Mouse (Mus musculus): ENCODE measurements at regions not wholly inside any gene's neighbourhood (a gene's known extent, or its start where the extent isn't known, plus 50 kb on each side); places are given as distances from the start of the nearest gene placed in this dataset.

DNA sequence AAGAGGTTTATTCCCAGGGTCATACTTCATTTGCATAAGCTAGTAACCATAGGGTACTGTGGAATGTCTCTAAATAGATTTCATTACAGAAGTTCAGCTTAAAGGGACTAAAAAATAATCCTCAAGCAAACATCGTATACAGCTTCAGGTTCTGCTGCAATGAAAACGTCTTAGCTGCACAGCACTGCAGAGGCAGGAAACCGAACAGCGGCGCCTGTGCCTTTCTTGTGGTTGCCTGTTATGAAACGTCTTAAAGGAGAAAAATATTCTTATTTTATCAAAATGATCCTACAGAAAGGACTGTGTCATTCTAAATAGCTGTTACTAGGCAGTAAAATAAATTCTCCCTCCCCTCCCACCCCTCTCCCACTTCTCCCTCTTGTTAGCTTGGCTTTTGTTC, 226.0 kb upstream of the Fam241a start:
- no peak for DNase-seq (ENCODE audit: low spot score)

DNA sequence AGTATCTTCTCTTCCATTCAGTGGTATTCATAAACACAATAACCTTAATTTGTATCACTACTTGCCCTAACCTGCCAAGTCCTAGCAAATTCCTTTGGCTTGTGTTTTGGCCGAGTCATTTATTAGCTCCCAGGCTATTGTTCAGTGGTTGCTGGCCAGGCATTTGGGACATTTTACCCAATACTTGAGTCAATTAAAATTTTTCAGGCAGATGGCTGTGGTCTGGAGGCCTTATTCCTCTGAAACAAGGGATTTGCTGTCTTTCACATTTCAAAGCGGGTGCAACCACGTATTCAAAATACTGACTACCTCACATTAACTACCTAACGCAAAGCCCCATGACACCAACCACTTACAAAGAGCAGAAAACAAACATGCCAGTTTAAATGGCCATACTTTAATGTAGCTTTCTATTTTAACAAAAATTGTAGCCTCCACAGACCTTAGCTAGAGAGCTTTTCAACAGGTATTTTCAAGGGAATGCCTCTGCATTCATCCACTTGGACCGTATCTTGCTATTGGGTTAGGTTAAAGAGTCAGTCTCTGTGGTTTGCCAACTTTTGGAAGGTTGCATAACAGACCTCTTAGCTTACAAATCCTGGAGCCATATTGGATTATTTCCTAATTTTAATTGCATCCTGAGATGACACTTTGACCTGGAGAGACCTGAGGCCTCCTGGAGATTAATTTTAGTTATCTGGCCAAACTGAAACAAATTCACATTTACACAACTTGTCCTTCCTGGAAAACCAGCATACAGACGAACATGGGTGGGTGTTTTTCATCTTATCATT, 224.7 kb upstream of the Fam241a start:
- no peak for DNase-seq (ENCODE audit: low spot score)

DNA sequence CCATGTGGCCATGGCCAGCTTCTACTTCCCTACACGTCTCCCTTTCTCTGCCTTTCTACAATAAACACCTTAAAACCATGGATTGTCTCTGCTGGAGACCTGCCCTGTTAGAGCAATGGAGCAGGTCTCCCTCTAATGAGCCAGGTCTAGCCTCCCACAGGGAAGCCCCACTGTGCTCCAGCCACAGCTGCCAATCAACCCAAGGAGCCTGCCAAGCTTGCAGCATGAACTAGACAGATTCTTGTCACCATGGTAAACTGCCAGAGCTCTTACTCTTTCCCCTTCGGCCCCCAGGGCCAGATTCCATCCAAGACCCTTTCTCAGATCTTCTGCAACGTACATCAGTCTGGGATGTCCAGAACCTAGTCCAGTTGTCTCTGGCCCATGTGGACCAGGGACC, 217.1 kb upstream of the Fam241a start:
- DNase-seq (ENCODE audit: low spot score) = no peak

DNA sequence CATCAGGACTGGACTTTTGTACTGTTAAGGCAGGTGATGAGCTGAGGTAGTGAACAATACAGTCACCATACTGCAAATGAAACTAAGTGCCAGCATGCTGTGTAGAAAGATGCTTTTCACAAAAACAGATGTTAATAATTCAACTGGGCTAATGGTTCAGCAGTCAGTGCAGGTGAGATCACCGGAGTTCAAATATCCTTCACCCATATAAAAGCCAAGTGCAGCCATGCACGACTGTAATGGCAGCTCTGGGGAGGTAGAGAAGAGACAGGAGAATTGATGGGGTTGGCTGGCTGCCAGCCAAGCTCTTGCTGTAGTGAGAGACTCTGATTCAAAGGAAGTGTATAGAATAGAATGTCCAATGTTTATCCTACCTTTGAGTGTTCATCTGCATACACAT, 214.3 kb upstream of the Fam241a start:
- no peak for DNase-seq (ENCODE audit: low spot score)

DNA sequence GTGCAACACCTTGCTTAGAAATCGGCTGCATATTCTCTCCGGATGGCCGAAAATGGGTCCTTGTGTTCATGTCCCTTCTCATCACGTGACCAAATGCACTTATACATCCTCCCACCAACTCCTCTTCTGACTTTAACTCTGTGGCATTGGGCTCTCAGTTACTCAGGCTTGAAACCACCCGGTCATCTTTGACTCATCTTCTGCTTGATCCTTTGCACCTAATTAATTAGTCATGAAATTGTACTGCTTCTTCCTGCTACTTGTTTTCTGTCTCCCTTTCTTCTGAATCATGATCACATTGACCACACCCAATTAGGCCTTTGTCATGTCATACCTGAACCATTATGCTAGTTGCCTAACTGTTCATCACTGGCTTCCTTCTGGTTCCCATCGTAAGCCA, 208.4 kb upstream of the Fam241a start:
- no peak for DNase-seq (ENCODE audit: low spot score)

DNA sequence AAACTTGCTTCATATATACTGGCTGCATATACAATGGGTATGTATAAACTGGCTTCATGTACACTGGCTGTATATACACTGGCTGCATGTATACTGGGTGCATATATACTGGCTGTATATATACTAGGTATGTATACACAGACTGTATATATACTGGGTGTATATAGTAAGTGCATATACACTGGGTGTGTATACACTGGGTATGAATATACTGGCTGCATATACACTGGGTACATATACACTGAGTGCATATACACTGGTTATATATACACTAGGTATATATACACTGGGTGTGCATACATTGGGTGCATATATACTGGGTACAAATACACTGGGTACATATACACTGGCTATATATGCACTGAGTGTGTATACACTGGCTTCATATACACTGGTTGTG, 196.9 kb upstream of the Fam241a start:
- DNase-seq (ENCODE audit: low spot score) = no peak

DNA sequence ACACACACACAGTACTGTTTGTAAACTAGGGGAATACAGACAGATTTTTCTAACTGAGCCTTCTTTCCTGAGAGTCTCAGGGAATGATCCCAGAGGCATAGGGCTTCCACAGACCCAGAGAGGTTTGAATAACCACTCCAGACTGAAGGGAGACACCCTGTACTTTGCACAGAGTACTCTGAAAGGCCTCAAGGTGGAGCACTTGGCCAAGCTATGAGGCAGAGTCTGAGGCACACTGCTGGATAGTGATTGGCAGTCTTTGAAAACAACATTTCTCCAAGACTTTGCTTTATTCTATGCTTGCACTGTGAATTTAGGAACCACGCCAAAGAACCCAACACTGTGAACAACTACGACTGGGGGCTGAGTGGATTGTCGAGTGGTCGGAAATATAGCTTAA, 192.1 kb upstream of the Fam241a start:
- DNase-seq (ENCODE audit: low spot score) = peak; percentile 80

DNA sequence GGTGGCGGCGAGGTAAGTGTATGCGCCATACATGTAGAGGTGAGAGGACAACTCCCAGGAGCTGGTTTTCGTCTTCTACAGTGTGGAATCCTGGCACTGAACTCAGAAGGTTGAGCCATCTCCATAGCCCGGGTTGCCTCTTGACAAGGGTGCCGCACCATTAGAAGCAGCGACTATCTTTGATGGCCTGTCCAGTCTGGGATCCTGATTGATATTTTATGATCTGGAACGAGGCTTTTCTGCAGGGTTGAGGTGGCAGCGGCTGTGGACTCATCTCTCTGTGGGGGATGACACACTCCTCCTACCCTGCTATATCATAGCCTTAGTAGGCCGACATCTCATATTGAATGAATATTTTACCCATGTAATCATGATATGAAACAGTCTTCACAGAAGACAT, 191.0 kb upstream of the Fam241a start:
- DNase-seq (ENCODE audit: low spot score) = no peak

DNA sequence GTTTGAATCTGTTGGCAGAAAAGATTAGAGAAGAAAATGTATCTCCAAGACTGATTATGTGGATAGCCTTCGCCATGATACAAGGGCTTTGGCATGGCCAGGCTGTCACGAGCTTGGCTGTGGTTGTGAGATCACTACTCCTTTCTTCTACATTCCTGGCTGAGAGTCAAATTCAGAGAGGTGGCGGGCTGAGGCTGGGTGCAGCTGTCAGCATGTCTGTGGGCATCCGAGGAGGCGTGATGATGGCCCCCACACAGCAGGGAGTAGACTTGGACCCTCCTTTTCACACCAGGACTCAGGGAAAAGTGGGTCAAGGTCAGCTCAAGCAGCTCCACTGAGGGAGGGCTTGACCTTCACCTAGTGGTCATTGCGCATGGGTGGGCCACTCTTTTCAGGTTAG, 186.3 kb upstream of the Fam241a start:
- no peak for DNase-seq (ENCODE audit: low spot score)

DNA sequence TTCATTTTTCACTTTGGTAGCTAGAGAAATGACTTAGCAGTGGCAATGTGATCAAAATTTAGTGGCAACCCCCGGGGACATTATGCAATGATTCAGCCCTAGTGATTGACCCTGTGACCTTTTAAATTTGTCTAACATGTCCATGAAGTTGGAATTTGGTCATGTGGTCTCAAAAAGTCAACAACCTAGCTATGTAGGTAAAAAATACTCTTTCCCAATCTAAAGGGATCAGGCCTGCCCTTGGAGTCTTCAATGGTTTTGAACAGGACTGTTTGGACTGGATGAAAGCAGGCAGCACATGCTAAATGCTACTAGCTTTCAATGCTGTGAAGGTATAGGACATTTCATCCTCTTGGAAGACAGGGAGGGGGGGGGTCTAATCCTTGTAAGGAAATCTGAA, 185.3 kb upstream of the Fam241a start:
- no peak for DNase-seq (ENCODE audit: low spot score)

DNA sequence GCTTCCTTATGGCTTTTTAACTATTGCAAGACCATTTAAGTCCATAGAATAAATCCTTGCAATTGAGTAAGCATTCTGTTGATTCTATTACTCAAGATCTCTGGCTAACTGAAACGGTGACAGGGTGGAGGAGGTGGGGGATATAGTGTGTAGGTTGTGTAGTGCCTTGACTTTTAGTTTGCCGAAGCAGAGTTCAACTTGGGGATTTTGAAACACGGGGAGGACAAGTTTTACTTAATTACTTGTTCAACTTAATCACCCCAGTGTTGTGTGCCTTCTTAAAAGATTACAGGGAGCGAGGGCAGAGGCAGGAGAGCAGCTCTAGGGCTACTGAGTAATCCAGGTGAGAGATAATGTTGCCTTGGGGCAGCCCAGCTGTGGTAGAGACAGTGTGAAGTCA, 171.7 kb upstream of the Fam241a start:
- no peak for DNase-seq (ENCODE audit: low spot score)

DNA sequence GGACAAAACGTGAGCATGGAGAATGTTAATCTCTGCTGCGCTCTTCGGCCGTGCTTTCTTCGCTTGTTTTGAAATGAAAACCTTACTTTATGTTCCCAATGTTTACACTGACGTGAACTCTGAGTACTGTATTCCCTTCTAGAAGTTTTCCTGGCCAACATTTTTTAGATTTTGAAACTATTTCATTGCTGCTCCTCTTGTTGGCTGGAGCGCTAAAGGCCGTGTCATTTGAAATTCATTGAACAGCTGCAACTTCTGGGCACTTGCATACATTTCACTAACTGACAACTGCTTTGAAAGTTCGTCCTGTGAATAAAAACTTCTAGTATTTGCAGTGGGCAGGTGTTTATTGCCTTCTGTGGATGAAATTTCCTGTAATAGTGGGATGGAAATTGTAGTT, 157.9 kb upstream of the Fam241a start:
- DNase-seq (ENCODE audit: low spot score) = no peak

DNA sequence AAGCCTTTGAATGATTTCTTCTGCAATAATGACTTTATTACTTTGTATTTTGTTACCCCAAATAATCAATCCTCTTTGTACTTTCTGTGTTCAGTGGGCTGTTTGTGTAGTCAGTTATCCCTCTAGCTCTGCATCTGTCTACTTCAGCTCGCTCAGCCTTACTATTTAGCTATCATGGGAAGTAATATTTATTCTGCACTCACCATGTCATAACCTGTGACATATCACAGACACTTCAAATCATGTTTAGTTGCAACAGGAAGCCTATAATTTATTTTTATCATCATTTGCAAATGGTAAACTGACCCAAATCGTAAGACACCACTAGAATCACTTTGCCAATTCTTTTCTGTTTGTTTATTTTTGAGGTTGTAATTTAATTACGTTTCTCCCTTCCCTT, 147.6 kb upstream of the Fam241a start:
- no peak for DNase-seq (ENCODE audit: low spot score)

DNA sequence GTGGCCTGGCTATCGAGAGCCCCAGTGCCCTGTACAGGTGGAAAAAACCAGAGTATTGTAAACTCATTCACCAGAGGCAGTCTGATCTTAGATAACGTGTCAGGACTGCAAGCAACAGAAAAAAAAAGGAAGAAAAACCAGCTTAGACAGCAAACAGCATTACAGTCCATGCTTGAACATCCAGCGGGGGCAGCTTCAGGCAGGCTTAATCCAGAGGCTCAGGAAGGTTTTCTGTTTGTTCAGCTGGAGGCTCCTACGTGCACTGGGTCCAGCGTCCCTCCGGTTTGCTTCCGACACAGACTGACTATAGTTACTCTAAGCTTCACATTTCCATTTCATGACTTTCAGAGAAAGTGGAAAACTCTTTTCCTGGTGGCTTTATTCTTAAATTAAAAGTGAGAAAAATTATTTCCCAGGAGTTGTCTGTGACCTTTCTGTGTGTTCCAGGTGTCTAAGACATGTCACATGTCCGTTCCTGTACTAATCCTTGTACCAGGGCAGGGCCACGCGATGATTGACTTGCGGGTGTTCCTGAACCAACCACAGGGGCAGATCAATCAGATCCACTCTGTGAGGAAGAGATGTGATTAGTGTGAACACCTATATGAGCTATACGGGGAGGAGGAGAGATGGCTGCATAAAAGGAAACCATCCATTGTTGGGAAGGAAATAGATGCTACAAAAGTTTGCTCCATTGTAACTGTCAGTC, 144.4 kb upstream of the Fam241a start:
- peak; percentile 63 for DNase-seq (ENCODE audit: low spot score)

DNA sequence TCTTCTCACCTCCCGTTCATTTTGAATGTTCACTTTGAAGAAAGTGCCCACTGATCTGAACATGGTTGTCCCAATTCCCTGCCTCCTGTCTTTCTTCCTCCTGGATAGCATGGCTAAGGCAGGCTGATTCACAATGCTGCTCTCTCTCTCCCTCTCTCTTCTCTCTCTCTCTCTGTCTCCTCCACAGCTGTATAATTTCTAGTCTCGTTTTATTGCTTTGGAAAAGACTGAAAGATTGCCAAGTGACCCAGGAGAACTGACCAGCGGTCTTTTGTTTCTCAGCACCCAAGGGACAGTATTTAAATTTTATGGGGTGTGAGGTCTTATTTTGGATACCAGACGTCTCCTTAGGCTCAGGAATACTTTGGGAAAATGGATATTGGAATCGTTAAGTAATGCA, 143.1 kb upstream of the Fam241a start:
- DNase-seq (ENCODE audit: low spot score) = no peak

DNA sequence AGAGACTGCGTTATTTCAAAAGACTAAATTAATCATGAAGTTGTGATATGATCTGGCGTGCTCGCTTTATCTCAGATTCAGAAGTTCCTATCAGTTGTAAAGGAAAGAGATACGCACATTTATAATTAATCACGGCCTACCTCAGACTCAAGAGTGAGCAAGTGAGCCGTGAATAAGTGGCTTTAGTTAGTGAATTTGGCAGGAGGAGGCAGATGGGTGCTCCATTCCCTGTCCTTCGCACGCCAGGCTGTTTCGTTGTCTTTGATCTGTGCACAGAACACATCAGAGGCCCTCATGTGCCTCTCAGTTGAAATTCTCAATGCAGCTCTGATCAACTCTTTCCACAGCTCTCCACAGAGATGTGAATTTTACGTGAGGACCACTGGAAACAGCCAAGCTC, 140.4 kb upstream of the Fam241a start:
- no peak for DNase-seq (ENCODE audit: low spot score)

DNA sequence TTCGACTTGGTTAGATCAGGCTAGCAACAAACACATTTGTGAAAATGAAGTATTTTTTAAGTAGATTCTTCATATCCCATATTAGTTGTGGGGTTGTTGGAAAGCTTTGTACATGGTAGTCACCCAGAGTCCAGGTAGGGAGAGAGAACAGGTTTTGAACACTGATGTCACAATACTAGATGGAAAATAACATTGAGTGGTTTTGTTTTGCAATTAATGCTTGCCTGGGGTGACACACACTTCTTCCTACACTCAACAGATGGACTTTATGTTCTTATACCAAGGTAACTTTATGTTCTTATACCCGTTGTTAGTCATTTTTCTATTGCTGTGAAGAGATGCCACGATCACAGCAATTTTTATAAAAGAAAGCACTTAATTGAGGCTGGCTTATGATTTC, 134.2 kb upstream of the Fam241a start:
- no peak for DNase-seq (ENCODE audit: low spot score)

DNA sequence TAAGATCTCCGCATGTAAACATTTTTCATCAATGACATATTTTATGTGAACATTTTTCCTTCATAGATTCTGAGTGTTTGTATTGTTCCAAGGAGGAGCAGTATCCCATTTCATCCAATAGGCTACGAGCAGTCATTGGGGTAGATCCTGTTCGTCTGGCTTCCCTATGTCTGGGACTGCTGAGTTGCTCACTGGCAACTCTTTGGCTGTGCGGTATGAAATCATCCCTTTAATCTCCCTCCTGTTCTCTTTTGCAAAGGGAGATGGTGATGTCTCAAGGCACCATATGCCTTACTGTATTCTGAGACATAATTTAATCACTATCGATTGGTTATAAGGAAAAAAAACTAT, 133.4 kb upstream of the Fam241a start:
- no peak for DNase-seq (ENCODE audit: low spot score)

DNA sequence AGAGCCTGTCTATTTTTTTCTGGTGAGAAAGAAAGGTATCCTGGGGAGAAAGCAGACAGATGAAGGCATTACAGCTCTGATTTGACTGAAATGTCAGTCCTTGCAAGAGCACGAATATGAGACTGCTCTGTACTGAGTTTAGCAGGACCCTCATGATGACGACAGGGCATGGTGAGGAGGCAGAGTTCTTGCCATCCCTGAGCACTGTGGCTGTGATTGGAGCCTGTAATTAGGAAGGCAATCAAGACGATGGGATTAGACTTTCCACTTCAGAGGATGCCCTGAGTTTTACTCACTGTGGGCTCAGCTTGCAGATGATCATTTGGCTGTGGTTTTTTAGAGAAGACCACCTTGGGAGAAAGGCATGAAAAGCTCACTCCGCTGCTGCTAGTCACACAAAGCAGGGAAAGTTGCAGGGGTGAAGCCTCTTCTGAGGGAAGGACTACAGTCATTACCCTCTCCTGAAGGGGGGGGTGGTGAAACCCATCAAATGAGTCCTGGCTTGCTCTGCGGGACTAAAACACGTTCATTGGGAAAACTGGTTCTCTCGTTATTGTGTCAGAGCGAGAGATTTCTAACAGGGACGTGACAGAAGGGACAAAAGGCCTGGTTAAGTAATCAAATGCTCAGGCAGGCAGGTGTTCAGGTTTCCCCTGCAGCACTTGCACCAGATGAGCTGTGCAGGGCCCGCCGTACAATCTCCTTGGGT, 132.9 kb upstream of the Fam241a start:
- peak; percentile 31 for DNase-seq (ENCODE audit: low spot score)

DNA sequence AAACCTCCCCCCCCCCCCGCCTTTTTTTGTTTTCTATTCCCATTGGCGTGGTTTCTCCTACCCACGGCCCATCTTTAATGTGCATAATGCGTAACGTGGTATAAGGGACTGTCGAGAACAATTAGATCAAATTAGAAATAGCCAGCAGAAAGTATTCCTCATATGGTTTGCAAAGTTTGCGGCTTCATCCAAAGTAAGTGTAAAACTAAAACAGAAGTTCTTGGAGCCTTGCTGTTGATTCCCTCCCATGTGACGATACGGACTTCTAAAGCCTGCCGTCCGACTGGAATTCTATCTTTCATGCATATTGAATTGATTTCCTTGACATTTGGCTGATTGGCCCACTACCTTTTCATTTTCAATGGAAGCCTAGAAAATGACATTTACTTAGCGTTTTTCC, 128.7 kb upstream of the Fam241a start:
- no peak for DNase-seq (ENCODE audit: low spot score)

DNA sequence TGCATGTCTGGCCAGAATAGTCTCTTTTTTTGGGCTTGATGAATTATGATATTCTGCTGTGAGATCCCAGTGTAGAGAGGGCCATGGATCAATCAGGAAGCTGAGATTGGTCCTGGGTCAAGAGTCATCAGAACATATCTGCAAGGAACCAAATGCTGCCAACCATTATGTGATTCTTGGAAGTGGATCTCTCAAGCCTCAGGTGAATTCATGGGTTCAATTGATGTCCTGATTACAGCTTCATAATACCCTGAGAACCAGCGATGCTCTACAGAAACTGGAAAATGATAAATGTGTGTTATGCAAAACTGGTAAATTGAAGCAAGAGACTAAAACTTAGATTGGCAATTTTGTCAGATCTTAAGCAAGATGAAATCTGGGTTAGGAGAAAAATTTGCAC, 118.8 kb upstream of the Fam241a start:
- DNase-seq (ENCODE audit: low spot score) = no peak

DNA sequence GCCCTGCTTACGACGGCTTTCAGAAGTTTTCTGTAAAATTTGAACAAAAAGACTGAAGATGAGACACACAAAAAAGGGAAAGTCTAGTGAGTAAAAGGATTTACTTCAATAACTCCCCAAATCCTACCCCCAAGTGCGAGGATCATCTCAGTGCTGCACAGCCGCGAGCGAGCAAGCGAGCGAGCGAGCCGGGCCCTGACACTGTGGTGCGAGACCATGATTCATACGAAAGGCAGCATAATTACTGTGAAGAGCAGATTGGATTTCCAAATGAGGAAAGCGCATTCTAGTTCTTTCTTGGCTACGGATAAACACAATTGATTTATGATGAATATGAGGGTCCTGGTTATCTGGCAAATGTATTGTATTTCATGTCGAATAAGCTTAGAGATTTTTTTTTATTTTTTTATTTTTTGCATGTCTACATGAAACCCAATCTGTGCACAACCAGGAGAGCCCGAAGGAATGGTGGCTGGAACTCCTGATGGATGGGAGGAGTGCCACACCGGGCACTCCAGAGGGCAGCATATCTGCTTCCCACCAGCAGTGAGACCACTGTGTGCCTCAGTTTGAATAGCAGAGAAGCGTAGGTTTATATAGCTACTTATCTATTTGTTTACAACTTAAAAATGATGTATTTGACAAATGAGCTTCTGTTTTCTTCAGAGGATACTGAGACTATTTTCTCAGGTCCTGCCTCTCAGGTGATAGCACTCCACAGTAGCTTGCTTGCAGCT, 106.9 kb upstream of the Fam241a start:
- no peak for DNase-seq (ENCODE audit: low spot score)
